Mouse (Mus musculus) ES-Bruce4 (cell line): ENCODE results near the gene Mansc1. TPM values are rescaled to one million over a fixed set of nuclear protein-coding genes. Genes with fewer than 3 reads are reported as not detected.
"Not testable (repeated sequence)": the region's sequence is repeated elsewhere in the genome, so short reads cannot be mapped to it uniquely, and the experiment has no call there.

Experiments
- H3K27ac ChIP-seq: 2 replicates; pipeline ENCODE4 v1.5.1; 2012; ENCODE audit warnings: low read length, inconsistent platforms; ENCODE audit not compliant: insufficient read depth
- H3K27me3 ChIP-seq: 2 replicates; pipeline ENCODE4 v1.6.1; 2012; ENCODE audit warnings: mild to moderate bottlenecking, low read length, inconsistent platforms; ENCODE audit not compliant: control insufficient read depth, poor library complexity, insufficient read depth, severe bottlenecking
- H3K36me3 ChIP-seq: 2 replicates; pipeline ENCODE4 v1.6.1; 2012; ENCODE audit warnings: inconsistent platforms, mild to moderate bottlenecking, low read length, moderate library complexity; ENCODE audit not compliant: control insufficient read depth, poor library complexity, insufficient read depth, severe bottlenecking
- H3K4me1 ChIP-seq: one replicate; pipeline ENCODE4 v1.8.1; 2011; ENCODE audit warnings: low read length; ENCODE audit not compliant: control insufficient read depth, insufficient read depth
- H3K4me3 ChIP-seq: 2 replicates; pipeline ENCODE4 v1.5.1; 2011; ENCODE audit warnings: low read depth, mild to moderate bottlenecking, low read length
- H3K9ac ChIP-seq: 2 replicates; pipeline ENCODE4 v1.6.1; 2012; ENCODE audit warnings: low read depth, mild to moderate bottlenecking, inconsistent platforms; ENCODE audit not compliant: poor library complexity, severe bottlenecking
- H3K9me3 ChIP-seq: replicated peaks from 2 replicates; pipeline ENCODE4 v1.6.1; 2012; ENCODE audit warnings: mild to moderate bottlenecking, low read length, inconsistent platforms; ENCODE audit not compliant: control insufficient read depth, poor library complexity, insufficient read depth, severe bottlenecking
- CTCF ChIP-seq: IDR thresholded peaks from one replicate; pipeline ENCODE4 v1.8.1; 2011; ENCODE audit warnings: low read depth, low read length
- EP300 ChIP-seq: IDR thresholded peaks from 2 replicates; pipeline ENCODE4 v1.6.1; 2011; ENCODE audit warnings: low read depth, low read length; ENCODE audit not compliant: insufficient read depth
- POLR2A ChIP-seq: IDR thresholded peaks from one replicate; pipeline ENCODE4 v1.8.1; 2011; ENCODE audit warnings: low read length; ENCODE audit not compliant: insufficient read depth
- polyA plus RNA-seq: library from polyadenylated mRNA; stranded (reverse); fragments of >200 nt; gene quantifications from 2 replicates; pipeline ENCODE4 v1.2.4, GENCODE M21; 2011; ENCODE audit warnings: low read depth; ENCODE audit not compliant: missing spikeins, insufficient read depth, insufficient read length

Gene Mansc1
- 2.7 and 3.3 TPM in 2 replicates for polyA plus RNA-seq

- H3K36me3 ChIP-seq = no peaks in the 10 kb centered on the region
- no peaks in the 10 kb centered on the region for H3K9me3 ChIP-seq
- no peaks in the 10 kb centered on the region for H3K27me3 ChIP-seq
- TF ChIP-seq POLR2A (no peak), EP300 (no peak), CTCF (no peak)
- H3K4me1 ChIP-seq = no peaks in the 10 kb centered on the region
- H3K9ac ChIP-seq = peak within 1 kb of the TSS; percentile 31
- H3K4me3 ChIP-seq = peak within 1 kb of the TSS; percentile 67
- H3K27ac ChIP-seq = no peak within 1 kb of the TSS
Measured at GRCm38 (mm10) chr6:134631947-134632687, at the start of gene Mansc1. Mansc1 (minus strand) TSS chr6:134632488.

DNA sequence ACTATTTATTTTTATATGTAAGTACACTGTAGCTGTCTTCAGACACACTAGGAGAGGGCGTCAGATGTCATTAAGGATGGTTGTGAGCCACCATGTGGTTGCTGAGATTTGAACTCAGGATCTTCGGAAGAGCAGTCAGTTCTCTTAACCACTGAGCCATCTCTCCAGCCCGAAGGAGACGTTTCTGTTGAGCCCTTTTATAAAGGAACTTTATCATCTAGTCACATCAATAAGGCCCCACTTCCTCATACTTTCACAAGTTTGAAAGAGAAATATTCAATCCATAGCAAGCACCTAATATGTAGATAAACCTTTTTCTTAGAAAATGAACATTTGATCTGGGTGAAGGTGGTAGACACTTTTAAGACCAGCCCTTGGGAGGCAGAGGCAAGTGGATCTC lies 47.0 kb upstream of the Mansc1 start:
- H3K9me3 ChIP-seq, H3K4me3 ChIP-seq, H3K27me3 ChIP-seq, H3K27ac ChIP-seq, H3K36me3 ChIP-seq, H3K4me1 ChIP-seq, H3K9ac ChIP-seq: not testable (repeated sequence)

DNA sequence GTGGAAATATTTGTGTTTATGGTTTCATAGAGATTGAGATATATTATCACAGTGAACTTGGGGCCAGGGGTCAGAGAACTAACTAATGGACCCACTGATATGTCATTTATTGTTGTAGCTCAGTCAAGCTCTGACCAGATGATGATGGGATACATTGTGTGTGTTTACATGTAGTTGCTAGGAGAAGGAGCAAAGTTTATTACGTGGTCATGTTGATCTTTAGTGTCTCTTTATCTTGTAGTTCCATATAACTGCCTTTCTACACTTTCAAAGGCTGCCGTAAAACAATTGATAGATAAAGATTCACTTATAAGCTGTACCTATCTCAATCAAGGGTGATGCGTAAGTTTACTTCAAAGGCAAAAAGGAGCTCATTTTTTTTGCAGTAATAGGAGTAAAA lies 45.7 kb upstream of the Mansc1 start:
- no peaks in the 10 kb centered on the region for H3K9me3 ChIP-seq
- no peak overlapping the region for H3K27ac ChIP-seq
- no peaks in the 10 kb centered on the region for H3K27me3 ChIP-seq
- no peaks in the 10 kb centered on the region for H3K36me3 ChIP-seq
- no peak overlapping the region for H3K9ac ChIP-seq
- H3K4me3 ChIP-seq = no peak overlapping the region
- no peaks in the 10 kb centered on the region for H3K4me1 ChIP-seq
- no peak for TF ChIP-seq POLR2A
- TF ChIP-seq EP300 = no peak
- no peak for TF ChIP-seq CTCF

GRCm38 (mm10) chr6:134677504-134677903 lies 45.2 kb upstream of the Mansc1 start:
- H3K9ac ChIP-seq = no peak overlapping the region
- no peak overlapping the region for H3K27ac ChIP-seq
- H3K27me3 ChIP-seq = no peaks in the 10 kb centered on the region
- H3K4me1 ChIP-seq = no peaks in the 10 kb centered on the region
- H3K9me3 ChIP-seq = no peaks in the 10 kb centered on the region
- no peaks in the 10 kb centered on the region for H3K36me3 ChIP-seq
- TF ChIP-seq POLR2A (no peak), CTCF (no peak)
- H3K4me3 ChIP-seq = no peak overlapping the region

- H3K27ac ChIP-seq, H3K9me3 ChIP-seq, H3K27me3 ChIP-seq, H3K4me1 ChIP-seq, H3K4me3 ChIP-seq, H3K36me3 ChIP-seq, H3K9ac ChIP-seq: not testable (repeated sequence)
Measured at GRCm38 (mm10) chr6:134673712-134674111, 41.4 kb upstream of the Mansc1 start.

GRCm38 (mm10) chr6:134670881-134671411 lies 38.7 kb upstream of the Mansc1 start:
- TF ChIP-seq EP300 (no peak), CTCF (no peak), POLR2A (no peak)
- H3K4me3 ChIP-seq = no peak overlapping the region
- H3K36me3 ChIP-seq = no peaks in the 10 kb centered on the region
- H3K4me1 ChIP-seq = no peaks in the 10 kb centered on the region
- H3K27me3 ChIP-seq = no peaks in the 10 kb centered on the region
- H3K9ac ChIP-seq = no peak overlapping the region
- no peaks in the 10 kb centered on the region for H3K9me3 ChIP-seq
- H3K27ac ChIP-seq = no peak overlapping the region
